Mouse (Mus musculus) c-Kit-positive CD71-positive TER-119-positive erythroid progenitor cells, embryonic 14.5 days (primary cell): Measurements from ENCODE around the gene Slc4a3.

ENCODE experiments used
- DNase-seq: peaks from one replicate; pipeline ENCODE4 v3.0.0-alpha.2; 2013; ENCODE audit warnings: low spot score

Gene Slc4a3

GRCm38 (mm10) chr1:75597622-75598021 is 51.6 kb downstream of the Slc4a3 start:
- peak; percentile 31 for DNase-seq

- DNase-seq = no peak
Measured at GRCm38 (mm10) chr1:75601738-75602137, 55.7 kb downstream of the Slc4a3 start.

- DNase-seq = no peak
Measured at GRCm38 (mm10) chr1:75603584-75603983, 57.5 kb downstream of the Slc4a3 start.

- no peak for DNase-seq
Measured at GRCm38 (mm10) chr1:75608225-75608624, 62.2 kb downstream of the Slc4a3 start.

DNA sequence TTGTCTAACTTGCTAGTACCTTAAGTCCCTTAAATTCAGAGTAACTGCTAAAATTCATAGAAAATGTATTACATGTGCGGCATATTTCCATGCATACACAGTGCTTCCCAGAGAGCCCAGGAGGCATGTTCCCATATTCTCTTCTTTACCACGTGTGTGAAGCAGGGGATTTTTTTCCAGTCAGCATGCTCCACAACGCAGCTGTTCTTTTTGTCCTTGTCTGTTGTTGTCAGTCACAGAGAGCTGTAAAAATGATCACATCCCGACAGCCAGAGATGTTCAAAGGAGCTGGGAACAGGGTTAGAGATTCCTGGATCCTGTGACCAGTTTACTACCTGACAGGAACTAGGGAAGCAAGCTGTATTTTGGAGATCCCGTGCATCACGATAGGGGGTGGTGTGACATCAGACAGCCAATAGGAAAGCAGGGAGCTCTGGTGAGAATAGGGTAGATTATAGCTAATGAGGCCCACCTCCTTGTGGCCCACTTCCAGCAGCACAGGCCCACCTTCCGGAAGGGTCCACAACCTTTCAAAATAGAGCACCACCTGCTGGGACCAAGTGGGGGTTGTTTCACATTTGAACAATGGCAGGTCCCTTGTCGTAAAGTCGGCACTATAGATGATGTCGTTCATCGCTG is 62.7 kb downstream of the Slc4a3 start:
- no peak for DNase-seq

DNA sequence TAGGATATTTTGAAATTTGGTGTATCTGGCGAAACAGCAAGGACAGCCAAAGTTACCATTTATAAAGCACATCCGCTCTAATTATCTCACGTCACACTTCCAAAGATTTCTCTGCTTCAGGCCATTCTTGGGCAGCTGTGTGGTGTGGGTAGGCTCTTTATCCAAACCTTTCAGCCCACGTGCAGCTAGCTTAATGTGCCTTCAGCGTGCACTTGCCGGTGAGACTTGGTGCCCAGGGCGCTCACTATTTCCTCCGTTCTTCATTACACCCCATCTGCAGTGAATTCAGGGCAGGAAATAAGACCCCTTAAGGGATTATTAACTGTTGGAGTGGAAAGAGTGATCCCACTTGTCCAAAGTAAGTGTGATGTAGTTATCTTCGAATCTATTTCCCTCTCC is 63.2 kb downstream of the Slc4a3 start:
- no peak for DNase-seq

DNA sequence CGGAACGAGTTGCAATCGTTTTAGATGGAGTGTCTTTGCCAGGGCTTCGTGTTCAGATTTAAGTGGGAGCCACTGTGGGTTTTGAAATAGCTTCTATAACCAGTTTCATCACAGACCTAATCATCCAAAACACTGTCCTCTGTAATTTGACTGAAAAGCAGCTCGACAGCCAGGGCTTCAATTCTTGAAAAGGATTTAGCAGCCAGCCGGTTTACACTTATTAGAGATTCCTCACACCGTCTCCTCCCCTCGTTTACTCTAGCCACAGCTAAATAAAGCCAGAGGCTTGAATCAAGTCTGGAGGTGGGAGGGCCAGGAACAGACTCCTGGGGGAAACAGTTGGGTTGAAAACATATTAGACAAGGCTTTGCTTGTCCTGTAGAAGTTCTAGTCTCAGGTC is 64.5 kb downstream of the Slc4a3 start:
- no peak for DNase-seq
